Mouse (Mus musculus) heart, adult 2 months (tissue): ENCODE measurements around the gene Zfp423.

Source experiments
- CTCF ChIP-seq: fragments of 200-600 bp; IDR thresholded peaks from 2 replicates; pipeline ENCODE4 v1.8.1; 2022; ENCODE audit warnings: antibody characterized with exemption, mild to moderate bottlenecking, moderate library complexity
- EP300 ChIP-seq: fragments of 200-500 bp; IDR thresholded peaks from 2 replicates; pipeline ENCODE4 v1.6.1; 2011; ENCODE audit warnings: low read depth, low read length, control low read depth; ENCODE audit not compliant: insufficient read depth
- POLR2A ChIP-seq: fragments of 200-500 bp; IDR thresholded peaks from 2 replicates; pipeline ENCODE4 v1.6.1; 2011; ENCODE audit warnings: mild to moderate bottlenecking, low read depth, low read length, control low read depth; ENCODE audit not compliant: insufficient read depth

- TF ChIP-seq CTCF (no peak), EP300 (no peak), POLR2A (no peak)
Measured at GRCm38 (mm10) chr8:87934175-87934574, 25.2 kb downstream of the Zfp423 start.
